Mouse (Mus musculus) embryonic facial prominence, embryonic 11.5 days (tissue): ENCODE measurements around the gene Ccdc28a. TPM values are rescaled to one million over a fixed set of nuclear protein-coding genes. Genes with fewer than 3 reads are reported as not detected.

Experiments used
- ATAC-seq: fragments of 200-750 bp; cut with Nextera tagmentation; replicated peaks from 2 replicates; pipeline ENCODE4 v1.8.0; 2017; ENCODE audit warnings: low read depth; ENCODE audit not compliant: insufficient number of reproducible peaks, low FRiP score, low TSS enrichment
- DNase-seq: peaks from one replicate; pipeline ENCODE4 v3.0.0-alpha.2; 2015; ENCODE audit warnings: low spot score
- H3K27ac ChIP-seq: fragments of 300-500 bp; sonication (generic); replicated peaks from 2 replicates; pipeline ENCODE4 v1.5.1; 2014; ENCODE audit warnings: mild to moderate bottlenecking, low read depth, low read length, control low read depth
- H3K27me3 ChIP-seq: fragments of 300-500 bp; sonication (generic); 2 replicates; pipeline ENCODE4 v1.6.1; 2014; ENCODE audit warnings: mild to moderate bottlenecking, low read length, moderate library complexity, mixed read lengths; ENCODE audit not compliant: control insufficient read depth, insufficient read depth
- H3K36me3 ChIP-seq: fragments of 300-500 bp; sonication (generic); replicated peaks from 2 replicates; pipeline ENCODE4 v1.6.1; 2014; ENCODE audit warnings: low read depth, mild to moderate bottlenecking, low read length, moderate library complexity, mixed read lengths; ENCODE audit not compliant: control insufficient read depth, insufficient read depth
- H3K4me1 ChIP-seq: fragments of 300-500 bp; sonication (generic); 2 replicates; pipeline ENCODE4 v1.6.1; 2014; ENCODE audit warnings: low read length, mixed read lengths; ENCODE audit not compliant: control insufficient read depth, insufficient read depth
- H3K4me2 ChIP-seq: fragments of 300-500 bp; sonication (generic); 2 replicates; pipeline ENCODE4 v1.6.1; 2014; ENCODE audit warnings: low read depth, mild to moderate bottlenecking, control low read depth, low read length, moderate library complexity
- H3K4me3 ChIP-seq: fragments of 300-500 bp; sonication (generic); 2 replicates; pipeline ENCODE4 v1.5.1; 2014; ENCODE audit warnings: low read depth, low read length, control low read depth
- H3K9ac ChIP-seq: fragments of 300-500 bp; sonication (generic); replicated peaks from 2 replicates; pipeline ENCODE4 v1.6.1; 2014; ENCODE audit warnings: mild to moderate bottlenecking, control low read depth, low read length
- H3K9me3 ChIP-seq: fragments of 300-500 bp; sonication (generic); replicated peaks from 2 replicates; pipeline ENCODE4 v1.6.1; 2016; ENCODE audit warnings: mild to moderate bottlenecking, low read length, inconsistent platforms, mixed read lengths; ENCODE audit not compliant: control insufficient read depth
- WGBS: fragments of 180-500 bp; shearing (Covaris S2); extraction: QIAGEN DNeasy Blood & Tissue Kit; methylation state at CpG from one replicate; pipeline ENCODE4 v1.1.7; 2014; 5-methylcytosine and 5-hydroxymethylcytosine counted together
- polyA plus RNA-seq: library from polyadenylated mRNA; unstranded; fragments of >200 nt; fragmentation: Nextera tagmentation; extraction: Ambion mirVana; gene quantifications from 2 replicates; pipeline ENCODE4 v1.2.1, GENCODE M21; 2014

The Ccdc28a gene
- polyA plus RNA-seq, 1 experiment from 2014 or later, result 10.3 TPM

DNA sequence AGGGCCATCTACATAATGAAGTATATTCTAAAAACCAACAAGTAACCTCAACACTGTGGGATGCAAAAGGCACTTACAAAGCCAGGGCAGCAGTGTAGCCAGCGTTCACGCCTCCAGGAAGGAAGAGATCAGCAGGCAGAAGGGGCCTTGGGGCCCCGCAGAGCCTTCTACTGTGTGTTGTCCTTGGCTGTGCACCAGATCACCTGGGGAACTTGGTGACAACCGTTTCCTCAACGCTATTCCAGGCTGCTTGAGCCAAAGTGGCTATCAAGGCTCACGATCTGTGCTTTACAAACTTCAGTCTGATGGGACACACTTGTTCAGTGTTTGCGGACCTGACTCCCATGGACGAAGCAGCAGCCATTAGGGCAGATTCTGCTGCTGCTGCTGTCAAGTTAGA, 43.1 kb downstream of the Ccdc28a start:
- Histone ChIP-seq H3K27ac (no peak overlapping the region), H3K4me2 (no peak overlapping the region), H3K4me1 (no peaks in the 10 kb centered on the region), H3K9ac (no peak overlapping the region), H3K36me3 (no peaks in the 10 kb centered on the region), H3K4me3 (no peak overlapping the region), H3K9me3 (no peaks in the 10 kb centered on the region), H3K27me3 (no peaks in the 10 kb centered on the region)
- ATAC-seq, result no peak
- 66% methylated on average over 8 of the region's 8 CpGs for WGBS
- no peak for DNase-seq

DNA sequence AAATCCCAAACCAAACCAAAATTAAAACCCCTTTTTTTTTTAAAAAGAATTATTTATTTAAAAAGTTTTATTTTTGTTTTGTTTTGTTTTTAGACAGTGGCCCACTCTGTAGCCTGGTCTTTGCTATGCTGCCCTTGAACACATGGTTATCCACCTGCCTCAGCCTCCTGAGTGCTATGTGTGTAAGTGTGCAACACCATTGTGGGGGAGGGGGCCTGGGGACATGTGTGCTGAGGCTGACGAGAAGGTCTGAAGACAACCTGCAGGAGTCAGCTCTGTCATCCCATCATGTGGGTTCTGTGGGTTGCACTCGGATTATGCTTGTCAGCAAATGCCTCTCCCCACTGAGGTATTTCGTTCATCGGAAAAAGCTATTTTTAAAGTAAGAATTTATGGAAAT, 45.3 kb downstream of the Ccdc28a start:
- DNase-seq, result no peak
- Histone ChIP-seq H3K9ac (no peak overlapping the region), H3K36me3 (no peaks in the 10 kb centered on the region), H3K4me1 (no peaks in the 10 kb centered on the region), H3K27me3 (no peaks in the 10 kb centered on the region), H3K4me2 (no peak overlapping the region), H3K9me3 (no peaks in the 10 kb centered on the region), H3K4me3 (no peak overlapping the region), H3K27ac (no peak overlapping the region)
- no peak for ATAC-seq
- WGBS, result 73% methylated on average over 4 of the region's 4 CpGs

- no peaks in the 10 kb centered on the region for H3K4me1 ChIP-seq
- no peaks in the 10 kb centered on the region for H3K27me3 ChIP-seq
- H3K4me3 ChIP-seq, result no peak overlapping the region
- no peak overlapping the region for H3K27ac ChIP-seq
- H3K9me3 ChIP-seq, result no peaks in the 10 kb centered on the region
- H3K36me3 ChIP-seq, result no peaks in the 10 kb centered on the region
- H3K9ac ChIP-seq, result no peak overlapping the region
- no peak overlapping the region for H3K4me2 ChIP-seq
- no peak for ATAC-seq
- 78% methylated on average over 6 of the region's 6 CpGs for WGBS
- no peak for DNase-seq
Observed at GRCm38 (mm10) chr10:18188564-18188963, 46.2 kb downstream of the Ccdc28a start.

GRCm38 (mm10) chr10:18182246-18182645, 52.6 kb downstream of the Ccdc28a start:
- ATAC-seq (no peak), DNase-seq (no peak)
- H3K4me1 ChIP-seq, result no peaks in the 10 kb centered on the region
- H3K27me3 ChIP-seq, result no peaks in the 10 kb centered on the region
- H3K36me3 ChIP-seq, result no peaks in the 10 kb centered on the region
- H3K27ac ChIP-seq, result no peak overlapping the region
- no peak overlapping the region for H3K4me2 ChIP-seq
- H3K9ac ChIP-seq, result no peak overlapping the region
- no peaks in the 10 kb centered on the region for H3K9me3 ChIP-seq
- 89% methylated on average over 5 of the region's 5 CpGs for WGBS
- H3K4me3 ChIP-seq, result no peak overlapping the region

DNA sequence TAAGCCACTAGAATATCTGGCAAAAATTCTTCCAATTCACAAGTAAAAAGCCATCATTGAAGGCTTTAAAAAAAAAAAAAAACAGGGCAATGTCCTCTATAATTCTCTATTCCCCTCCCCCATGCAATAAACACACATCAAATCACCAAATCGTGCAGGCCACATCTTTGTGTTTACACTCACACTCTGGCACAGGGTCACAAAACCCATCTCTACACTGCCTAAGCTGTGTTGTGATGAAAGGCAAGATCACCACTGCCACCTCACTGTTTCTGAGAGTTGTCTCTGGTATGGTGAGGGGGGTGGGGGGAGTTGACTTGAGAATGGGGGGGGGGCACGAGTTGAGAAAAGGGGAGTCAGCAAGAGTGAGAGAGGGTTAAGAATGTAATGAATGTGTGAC, 57.5 kb downstream of the Ccdc28a start:
- no peak for DNase-seq
- H3K9me3 ChIP-seq, result no peaks in the 10 kb centered on the region
- H3K27me3 ChIP-seq, result no peaks in the 10 kb centered on the region
- no peak overlapping the region for H3K9ac ChIP-seq
- no peaks in the 10 kb centered on the region for H3K4me1 ChIP-seq
- H3K36me3 ChIP-seq, result no peaks in the 10 kb centered on the region
- no peak for ATAC-seq
- no peak overlapping the region for H3K4me2 ChIP-seq
- H3K27ac ChIP-seq, result no peak overlapping the region
- 73% methylated on average over 2 of the region's 2 CpGs for WGBS
- H3K4me3 ChIP-seq, result no peak overlapping the region

DNA sequence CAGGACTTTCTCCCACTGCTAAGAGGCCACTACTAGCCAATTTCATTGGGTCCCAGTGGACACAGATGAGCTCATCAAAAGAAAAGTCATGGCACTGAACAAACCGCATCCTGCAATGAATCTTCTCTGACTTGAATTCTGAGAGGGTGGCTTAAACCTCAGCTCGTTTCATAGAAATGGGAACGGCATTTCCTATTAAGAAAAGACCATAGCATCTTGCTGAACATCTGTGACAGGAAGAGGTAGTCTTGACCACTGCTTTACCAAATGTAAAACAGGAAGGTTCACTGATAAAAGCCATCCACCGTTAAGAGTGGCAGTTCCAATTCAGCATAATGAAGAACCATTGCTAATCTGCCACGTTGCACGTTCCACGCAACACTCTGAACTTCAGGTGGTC, 58.1 kb downstream of the Ccdc28a start:
- DNase-seq (no peak), ATAC-seq (no peak)
- Histone ChIP-seq H3K27ac (no peak overlapping the region), H3K9me3 (no peaks in the 10 kb centered on the region), H3K9ac (no peak overlapping the region), H3K36me3 (no peaks in the 10 kb centered on the region), H3K4me1 (no peaks in the 10 kb centered on the region), H3K4me2 (no peak overlapping the region), H3K4me3 (no peak overlapping the region), H3K27me3 (no peaks in the 10 kb centered on the region)
- 92% methylated on average over 7 of the region's 7 CpGs for WGBS

- Histone ChIP-seq H3K36me3 (no peaks in the 10 kb centered on the region), H3K9ac (no peak overlapping the region), H3K9me3 (no peaks in the 10 kb centered on the region), H3K27ac (no peak overlapping the region), H3K4me1 (no peaks in the 10 kb centered on the region), H3K27me3 (no peaks in the 10 kb centered on the region), H3K4me2 (no peak overlapping the region), H3K4me3 (no peak overlapping the region)
- DNase-seq, result no peak
- no peak for ATAC-seq
- 87% methylated on average over 6 of the region's 6 CpGs for WGBS
Observed at GRCm38 (mm10) chr10:18175087-18175486, 59.7 kb downstream of the Ccdc28a start.
